Mouse (Mus musculus): ENCODE data around the gene Rps4x. TPM values are rescaled to one million over a fixed set of nuclear protein-coding genes. Genes with fewer than 3 reads are reported as not detected.

Gene Rps4x
- polyA plus RNA-seq, 1 experiment from 2014 or later: 716 TPM

DNA sequence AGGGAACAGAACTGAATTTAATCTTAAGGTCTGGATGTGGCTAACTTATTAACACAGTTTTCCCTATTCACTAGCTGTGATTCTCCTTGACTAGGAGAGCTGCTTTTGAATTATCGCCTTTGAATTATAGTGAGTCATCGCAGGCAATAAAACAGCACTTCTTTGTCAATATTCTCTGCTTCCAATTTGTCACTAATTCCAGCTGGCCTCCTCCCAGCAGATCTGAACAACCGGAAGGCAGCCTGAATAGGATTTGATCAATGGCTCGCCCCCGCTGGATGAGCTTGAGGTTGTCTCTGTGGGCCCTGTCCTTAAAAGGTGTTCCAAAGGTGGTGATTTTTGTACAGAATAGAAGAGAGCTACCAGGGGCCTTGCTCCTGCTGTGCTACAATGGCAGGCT lies 22.7 kb downstream of the Rps4x start:
- no peak for DNase-seq (ENCODE audit: extremely low spot score, low spot score)
- WGBS: 33% methylated on average over 5 of the region's 5 CpGs
- Histone ChIP-seq H3K27ac (peak overlapping the region; percentile 79), H3K36me3 (replicated peaks) (no peaks in the 10 kb centered on the region), H3K27me3 (ENCODE audit: poor library complexity, severe bottlenecking) (peaks cover 47% of the 10 kb centered on the region), H3K4me3 (no peak overlapping the region), H3K9me3 (no peaks in the 10 kb centered on the region), H3K4me1 (peaks cover 13% of the 10 kb centered on the region)

DNA sequence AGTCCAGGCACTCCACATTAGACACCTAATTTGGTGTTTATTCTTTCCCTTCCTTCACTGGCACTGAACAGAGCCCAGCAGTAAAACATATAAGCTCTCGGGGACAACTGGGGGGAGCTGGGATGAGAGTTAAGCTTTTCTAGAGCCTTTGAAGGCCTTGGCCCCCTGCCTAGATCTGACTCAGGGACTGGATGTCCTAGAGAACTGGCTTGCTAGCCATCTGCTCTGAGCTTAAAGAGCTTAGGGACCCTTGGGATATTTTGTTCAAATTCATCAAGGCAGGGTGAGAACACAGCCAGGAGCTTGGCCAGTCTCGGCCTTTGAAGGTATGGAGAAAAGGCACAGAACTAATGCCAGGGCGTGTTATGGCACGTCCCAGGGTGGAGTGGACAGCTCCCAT lies 25.7 kb downstream of the Rps4x start:
- H3K4me3 ChIP-seq: no peak overlapping the region
- 85% methylated on average over 4 of the region's 4 CpGs for WGBS

DNA sequence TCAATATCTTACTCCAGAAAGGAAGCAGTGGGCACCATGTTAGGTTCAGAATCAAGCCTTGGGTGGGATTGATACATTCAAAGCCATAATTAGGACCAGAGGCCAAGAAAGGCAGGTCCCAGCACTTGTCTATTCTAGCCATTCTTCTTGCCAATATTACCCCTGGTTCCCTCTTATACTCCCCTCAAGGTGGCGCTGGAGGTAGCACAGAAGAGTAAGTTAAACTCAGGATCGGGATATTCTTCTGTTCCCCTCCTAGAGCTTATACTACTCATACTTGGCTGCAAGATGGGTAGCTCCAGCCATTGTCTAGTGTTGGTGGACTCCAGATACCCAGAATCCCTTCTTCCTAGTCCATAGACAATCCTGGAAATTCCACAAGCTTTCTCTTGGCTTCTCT lies 26.1 kb downstream of the Rps4x start:
- Histone ChIP-seq H3K36me3 (replicated peaks) (no peaks in the 10 kb centered on the region), H3K4me1 (peaks cover 13% of the 10 kb centered on the region), H3K4me3 (no peak overlapping the region), H3K27me3 (ENCODE audit: poor library complexity, severe bottlenecking) (peaks cover 16% of the 10 kb centered on the region), H3K27ac (no peak overlapping the region), H3K9me3 (no peaks in the 10 kb centered on the region)
- DNase-seq (ENCODE audit: extremely low spot score, low spot score): no peak
- WGBS: 35% methylated on average over 2 of the region's 2 CpGs

More for the DNA sequence above, 25.7 kb downstream of the Rps4x start:
- Histone ChIP-seq H3K27ac (no peak overlapping the region), H3K27me3 (ENCODE audit: poor library complexity, severe bottlenecking) (peaks cover 20% of the 10 kb centered on the region), H3K36me3 (replicated peaks) (no peaks in the 10 kb centered on the region), H3K4me1 (peaks cover 13% of the 10 kb centered on the region), H3K9me3 (no peaks in the 10 kb centered on the region)
- no peak for DNase-seq (ENCODE audit: extremely low spot score, low spot score)

DNA sequence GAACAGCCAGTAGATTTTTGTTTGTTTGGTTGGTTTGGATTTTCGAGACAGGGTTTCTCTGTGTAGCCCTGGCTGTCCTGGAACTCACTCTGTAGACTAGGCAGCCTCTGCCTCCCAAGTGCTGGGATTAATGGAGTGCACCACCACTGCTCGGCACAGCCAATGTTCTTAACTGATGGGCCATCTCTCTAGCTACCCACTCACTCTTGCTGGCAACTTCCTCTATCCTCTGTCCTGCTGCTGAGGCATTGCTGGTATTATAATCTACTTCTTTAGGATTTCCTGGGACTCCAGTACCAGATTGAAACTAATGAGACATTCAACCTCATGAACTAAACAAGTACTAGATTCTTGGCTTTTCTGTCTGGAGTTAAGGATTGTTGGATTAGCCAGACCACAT lies 28.7 kb downstream of the Rps4x start:
- Histone ChIP-seq H3K4me1 (no peaks in the 10 kb centered on the region), H3K27ac (no peak overlapping the region), H3K9me3 (no peaks in the 10 kb centered on the region), H3K4me3 (no peak overlapping the region), H3K36me3 (replicated peaks) (no peaks in the 10 kb centered on the region; the same call in 1 of the 2 replicates), H3K27me3 (ENCODE audit: poor library complexity, severe bottlenecking) (peaks cover 5% of the 10 kb centered on the region)
- 76% methylated on average over 2 of the region's 2 CpGs for WGBS
- no peak for DNase-seq (ENCODE audit: extremely low spot score, low spot score)

DNA sequence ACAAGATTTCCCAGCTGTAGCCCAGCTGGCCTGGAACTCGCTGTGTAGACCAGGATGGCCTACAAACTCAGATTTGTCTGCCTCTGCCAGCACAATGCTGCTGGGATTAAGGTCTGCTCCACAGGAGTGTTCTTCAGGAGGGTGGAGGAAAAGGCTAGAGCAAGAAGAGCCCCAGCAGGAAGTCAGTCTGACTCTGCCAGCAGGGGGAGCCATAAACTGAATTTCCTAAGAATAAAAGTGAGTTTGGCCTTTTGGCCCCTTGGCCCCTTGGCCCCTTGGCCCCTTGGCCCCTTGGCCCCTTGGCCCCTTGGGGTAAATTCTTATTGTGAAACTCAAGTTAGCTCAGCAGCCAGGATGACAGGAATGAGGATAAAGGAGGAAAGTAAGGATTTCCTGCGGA lies 29.4 kb downstream of the Rps4x start:
- Histone ChIP-seq H3K4me3 (no peak overlapping the region), H3K9me3 (no peaks in the 10 kb centered on the region), H3K36me3 (replicated peaks) (peaks cover 2% of the 10 kb centered on the region), H3K4me1 (no peaks in the 10 kb centered on the region), H3K27me3 (ENCODE audit: poor library complexity, severe bottlenecking) (peaks cover 5% of the 10 kb centered on the region), H3K27ac (no peak overlapping the region)
- 47% methylated on average over 2 of the region's 2 CpGs for WGBS
- DNase-seq (ENCODE audit: extremely low spot score, low spot score): no peak

DNA sequence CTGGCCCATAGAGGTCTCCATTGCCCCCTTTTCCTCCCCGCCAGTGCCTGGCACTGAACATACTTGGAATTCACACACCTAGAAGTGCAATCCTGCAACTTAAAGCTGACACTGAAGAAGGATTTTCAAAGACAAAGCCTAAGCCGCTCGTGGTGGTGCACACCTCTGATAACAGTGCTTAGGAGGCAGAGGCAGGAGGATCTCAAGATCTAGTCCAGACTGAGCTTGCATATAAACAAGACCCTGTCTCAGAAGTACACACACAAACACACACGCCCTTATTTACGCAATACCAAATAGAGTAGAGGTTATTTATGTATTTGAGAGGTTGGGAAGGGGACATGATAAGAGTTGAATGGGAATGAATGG lies 31.8 kb downstream of the Rps4x start:
- WGBS: 47% methylated on average over 5 of the region's 5 CpGs
- no peak for DNase-seq (ENCODE audit: extremely low spot score, low spot score)
- Histone ChIP-seq H3K4me1 (no peaks in the 10 kb centered on the region), H3K36me3 (replicated peaks) (peaks cover 23% of the 10 kb centered on the region), H3K4me3 (peak overlapping the region; percentile 60), H3K9me3 (no peaks in the 10 kb centered on the region), H3K27ac (peak overlapping the region; percentile 88), H3K27me3 (ENCODE audit: poor library complexity, severe bottlenecking) (peaks cover 5% of the 10 kb centered on the region)

DNA sequence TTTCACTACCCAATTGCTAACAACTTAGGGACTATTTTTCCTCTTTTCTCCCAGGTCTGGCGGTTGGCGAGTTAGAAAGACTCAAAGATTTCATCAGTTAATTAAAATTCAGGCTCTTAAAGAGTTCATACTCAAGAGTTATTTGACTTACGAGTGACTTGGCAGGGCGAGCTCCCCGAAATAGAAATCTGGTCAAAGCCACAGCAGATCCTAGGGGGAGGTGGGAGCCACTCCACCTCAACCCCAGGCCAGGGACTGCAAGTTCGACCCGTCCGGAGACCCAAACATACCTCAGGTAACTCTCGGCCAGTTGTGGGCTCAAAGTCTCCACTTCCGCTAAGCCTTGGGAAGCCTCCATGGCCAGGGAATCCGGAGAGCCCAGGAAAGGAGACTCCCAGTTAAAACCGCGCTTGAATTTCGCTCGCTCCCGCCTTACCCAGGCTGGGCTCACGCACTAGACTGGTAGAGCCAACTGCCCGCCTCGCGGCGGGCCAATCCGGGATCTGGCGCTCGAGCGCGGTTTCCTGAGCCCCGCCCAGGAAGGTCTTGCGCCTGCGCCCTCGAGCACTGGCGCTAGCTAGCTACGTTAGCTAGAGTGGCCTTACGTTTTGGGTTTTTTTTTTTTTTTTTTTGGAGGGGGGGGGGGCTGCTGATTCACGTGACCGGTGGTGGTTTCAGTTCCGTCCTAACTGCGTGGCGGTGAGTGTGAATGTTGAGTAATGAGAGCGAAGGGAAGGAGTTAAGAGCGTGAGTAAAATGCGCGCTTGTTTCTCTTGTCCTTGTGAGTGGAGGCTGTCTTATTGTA lies 32.4 kb downstream of the Rps4x start, which contains the start of gene Ercc6l:
Gene Ercc6l (minus strand): TSS at position 474 of the 805 bp plus-strand sequence.
- Histone ChIP-seq H3K4me3 (peak within 1 kb of the TSS; percentile 60), H3K36me3 (replicated peaks) (peaks cover 29% of the 10 kb centered on the region), H3K27me3 (ENCODE audit: poor library complexity, severe bottlenecking) (peaks cover 5% of the 10 kb centered on the region), H3K4me1 (no peaks in the 10 kb centered on the region), H3K9me3 (peaks cover 4% of the 10 kb centered on the region; the same call in 1 of the 2 replicates), H3K27ac (peak within 1 kb of the TSS; percentile 88)
- peak; percentile 84 for DNase-seq (ENCODE audit: extremely low spot score, low spot score)
- WGBS: 14% methylated on average over 42 of the region's 42 CpGs

DNA sequence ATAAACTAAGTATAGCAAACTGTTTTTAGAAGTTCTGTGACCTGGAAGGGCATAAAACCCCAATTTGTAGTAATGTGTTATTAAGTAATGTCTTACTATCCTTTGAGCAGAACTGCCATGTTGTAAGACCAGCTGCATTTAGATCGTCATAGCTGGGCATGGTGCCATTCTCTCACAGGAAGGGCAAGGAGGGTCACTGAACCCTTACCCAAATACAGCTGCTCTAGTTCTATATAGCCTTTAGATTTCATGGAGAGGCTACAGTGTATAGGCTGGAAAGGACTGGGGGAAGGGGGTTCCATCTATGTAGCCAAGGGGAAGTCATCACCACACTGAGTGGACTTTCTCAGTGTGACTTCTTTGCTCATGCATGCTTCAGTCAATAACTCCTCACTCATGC lies 48.0 kb downstream of the Rps4x start:
- Histone ChIP-seq H3K36me3 (replicated peaks) (peaks cover 50% of the 10 kb centered on the region), H3K4me3 (no peak overlapping the region), H3K27ac (no peak overlapping the region), H3K4me1 (no peaks in the 10 kb centered on the region), H3K9me3 (no peaks in the 10 kb centered on the region), H3K27me3 (ENCODE audit: poor library complexity, severe bottlenecking) (peaks cover 54% of the 10 kb centered on the region)
- WGBS: 89% methylated on average over 1 of the region's 1 CpGs
- DNase-seq (ENCODE audit: extremely low spot score, low spot score): no peak

Other genes starting within 250 kb of the Rps4x start
- gene Rtl5, start 118.1 kb downstream of the Rps4x start, polyA plus RNA-seq (2016; fragmentation: Nextera tagmentation; extraction: Ambion mirVana): 3.5 and 4.4 TPM in 2 replicates
- 78.2 and 79.9 TPM in 2 replicates for gene Pin4, start 69.9 kb downstream of the Rps4x start, polyA plus RNA-seq (2016; fragmentation: Nextera tagmentation; extraction: Ambion mirVana)
- 24.9 and 25.9 TPM in 2 replicates for gene Ercc6l, start 32.3 kb downstream of the Rps4x start, polyA plus RNA-seq (2016; fragmentation: Nextera tagmentation; extraction: Ambion mirVana)
- gene Cited1, start 62.8 kb upstream of the Rps4x start, polyA plus RNA-seq (2016; fragmentation: Nextera tagmentation; extraction: Ambion mirVana): 24.4 and 25.0 TPM in 2 replicates